Mouse (Mus musculus) megakaryocyte, embryonic 14.5 days (primary cell): Measurements from ENCODE around the gene Rhno1. TPM values are rescaled to one million over a fixed set of nuclear protein-coding genes. Genes with fewer than 3 reads are reported as not detected.
A peak's percentile ranks its signal among the peaks of the same experiment; 100 is the strongest.

Experiments used
- H3K27me3 ChIP-seq: replicated peaks from 2 replicates; pipeline ENCODE3; 2012; ENCODE audit warnings: inconsistent platforms
- H3K36me3 ChIP-seq: replicated peaks from 2 replicates; pipeline ENCODE3; 2012; ENCODE audit warnings: low read length, inconsistent platforms, mixed read lengths
- H3K4me1 ChIP-seq: 2 replicates; pipeline ENCODE4 v1.6.1; 2012; ENCODE audit warnings: inconsistent platforms
- H3K4me3 ChIP-seq: replicated peaks from 2 replicates; pipeline ENCODE3; 2012; ENCODE audit warnings: moderate library complexity, mild to moderate bottlenecking, inconsistent platforms
- H3K9me3 ChIP-seq: 2 replicates; pipeline ENCODE4 v1.6.1; 2012; ENCODE audit warnings: inconsistent platforms
- FLI1 ChIP-seq: IDR thresholded peaks from 2 replicates; pipeline ENCODE4 v1.6.1; 2012; ENCODE audit warnings: low read length, inconsistent platforms, mixed read lengths
- GATA1 ChIP-seq: IDR thresholded peaks from 3 replicates; pipeline ENCODE4 v1.6.1; 2012; ENCODE audit warnings: mixed read lengths, low read length, inconsistent platforms, borderline replicate concordance
- polyA plus RNA-seq: library from polyadenylated mRNA; stranded (reverse); fragments of >175 nt; gene quantifications from 2 replicates; pipeline ENCODE4 v1.2.3, GENCODE M21; 2012; ENCODE audit warnings: low replicate concordance; ENCODE audit not compliant: insufficient read depth

Gene Rhno1
- polyA plus RNA-seq: 24.9 and 30.5 TPM in 2 replicates

- Histone ChIP-seq H3K4me3 (peak within 1 kb of the TSS; percentile 99), H3K36me3 (peaks cover 46% of the 10 kb centered on the region), H3K4me1 (peaks cover 41% of the 10 kb centered on the region), H3K27me3 (no peaks in the 10 kb centered on the region), H3K9me3 (no peaks in the 10 kb centered on the region)
- TF ChIP-seq FLI1: peak; percentile 40; the same call in 1 of the 2 replicates
- no peak for TF ChIP-seq GATA1
These were observed at the start of gene Rhno1, which contains the start of gene Foxm1 for GRCm38 (mm10) chr6:128362381-128363006. Gene Rhno1 (minus strand): TSS chr6:128362911. Gene Foxm1 (plus strand): TSS chr6:128362967.

GRCm38 (mm10) chr6:128411115-128411514 lies 48.4 kb upstream of the Rhno1 start:
- peaks cover 80% of the 10 kb centered on the region for H3K36me3 ChIP-seq
- no peaks in the 10 kb centered on the region for H3K9me3 ChIP-seq
- H3K4me3 ChIP-seq: no peak overlapping the region
- no peak for TF ChIP-seq GATA1
- TF ChIP-seq FLI1: no peak
- H3K27me3 ChIP-seq: no peaks in the 10 kb centered on the region
- peaks cover 7% of the 10 kb centered on the region for H3K4me1 ChIP-seq

- TF ChIP-seq GATA1 (no peak), FLI1 (no peak)
- Histone ChIP-seq H3K4me3 (no peak overlapping the region), H3K9me3 (no peaks in the 10 kb centered on the region), H3K36me3 (peaks cover 74% of the 10 kb centered on the region), H3K4me1 (peaks cover 7% of the 10 kb centered on the region), H3K27me3 (no peaks in the 10 kb centered on the region)
These were observed 47.6 kb upstream of the Rhno1 start for GRCm38 (mm10) chr6:128410305-128410704.

GRCm38 (mm10) chr6:128408544-128409125 lies 45.9 kb upstream of the Rhno1 start:
- no peaks in the 10 kb centered on the region; the same call in 1 of the 2 replicates for H3K4me1 ChIP-seq
- no peak overlapping the region for H3K4me3 ChIP-seq
- H3K27me3 ChIP-seq: no peaks in the 10 kb centered on the region
- no peaks in the 10 kb centered on the region for H3K9me3 ChIP-seq
- TF ChIP-seq FLI1 (no peak), GATA1 (no peak)
- H3K36me3 ChIP-seq: peaks cover 66% of the 10 kb centered on the region

- TF ChIP-seq GATA1 (no peak), FLI1 (no peak)
- no peaks in the 10 kb centered on the region for H3K9me3 ChIP-seq
- H3K4me3 ChIP-seq: no peak overlapping the region
- no peaks in the 10 kb centered on the region; the same call in 1 of the 2 replicates for H3K4me1 ChIP-seq
- peaks cover 14% of the 10 kb centered on the region for H3K27me3 ChIP-seq
- peaks cover 28% of the 10 kb centered on the region for H3K36me3 ChIP-seq
These were observed 42.0 kb upstream of the Rhno1 start for GRCm38 (mm10) chr6:128404708-128405107.

GRCm38 (mm10) chr6:128399421-128400185 lies 36.9 kb upstream of the Rhno1 start:
- Histone ChIP-seq H3K9me3 (no peaks in the 10 kb centered on the region), H3K36me3 (no peaks in the 10 kb centered on the region), H3K4me1 (no peaks in the 10 kb centered on the region), H3K27me3 (peaks cover 34% of the 10 kb centered on the region), H3K4me3 (no peak overlapping the region)
- TF ChIP-seq FLI1 (no peak), GATA1 (no peak)

GRCm38 (mm10) chr6:128398996-128399395 lies 36.3 kb upstream of the Rhno1 start, which contains the start of gene Nrip2:
Gene Nrip2 (plus strand): TSS chr6:128399296.
- no peaks in the 10 kb centered on the region for H3K9me3 ChIP-seq
- no peaks in the 10 kb centered on the region for H3K4me1 ChIP-seq
- H3K36me3 ChIP-seq: no peaks in the 10 kb centered on the region
- no peak within 1 kb of the TSS for H3K4me3 ChIP-seq
- peaks cover 38% of the 10 kb centered on the region for H3K27me3 ChIP-seq
- no peak for TF ChIP-seq GATA1
- no peak for TF ChIP-seq FLI1

- peaks cover 42% of the 10 kb centered on the region for H3K27me3 ChIP-seq
- H3K4me1 ChIP-seq: no peaks in the 10 kb centered on the region
- H3K36me3 ChIP-seq: no peaks in the 10 kb centered on the region
- no peaks in the 10 kb centered on the region for H3K9me3 ChIP-seq
- H3K4me3 ChIP-seq: no peak overlapping the region
- TF ChIP-seq GATA1 (no peak), FLI1 (no peak)
These were observed 35.0 kb upstream of the Rhno1 start for GRCm38 (mm10) chr6:128397574-128398261.

- no peak for TF ChIP-seq FLI1
- no peak for TF ChIP-seq GATA1
- Histone ChIP-seq H3K36me3 (no peaks in the 10 kb centered on the region), H3K27me3 (peaks cover 28% of the 10 kb centered on the region), H3K4me3 (no peak overlapping the region), H3K9me3 (no peaks in the 10 kb centered on the region), H3K4me1 (no peaks in the 10 kb centered on the region)
These were observed 28.0 kb upstream of the Rhno1 start for GRCm38 (mm10) chr6:128390683-128391082.
